Mouse (Mus musculus): ENCODE data around the gene Slc4a1ap. TPM values are rescaled to one million over a fixed set of nuclear protein-coding genes. Genes with fewer than 3 reads are reported as not detected.
A peak's percentile ranks its signal among the peaks of the same experiment; 100 is the strongest.
"Not testable (repeated sequence)": the region's sequence is repeated elsewhere in the genome, so short reads cannot be mapped to it uniquely, and the experiment has no call there.

The Slc4a1ap gene
- total and polyA plus RNA-seq, 2 experiments from 2014 or later = 7.6 to 14.4 TPM

- Histone ChIP-seq H3K4me2 (ENCODE audit: low read depth, low read length) (peak overlapping the region; percentile 100), H3K4me3 (ENCODE audit: low read depth, low read length) (peak overlapping the region; percentile 92), H3K9ac (replicated peaks; ENCODE audit: low read depth, low read length) (peak overlapping the region; percentile 78), H3K27me3 (ENCODE audit: control insufficient read depth, insufficient read depth, low read length) (no peaks in the 10 kb centered on the region), H3K4me1 (ENCODE audit: control insufficient read depth, insufficient read depth) (peaks cover 21% of the 10 kb centered on the region), H3K36me3 (replicated peaks; ENCODE audit: control insufficient read depth, insufficient read depth, low read length) (peaks cover 30% of the 10 kb centered on the region), H3K9me3 (replicated peaks; ENCODE audit: control insufficient read depth, low read length) (no peaks in the 10 kb centered on the region), H3K27ac (ENCODE audit: low read depth) (peak overlapping the region; percentile 77)
- DNase-seq (ENCODE audit: low spot score) (no peak), ATAC-seq (ENCODE audit: insufficient read depth, low read depth) (peak; percentile 24; the same call in 1 of the 2 replicates)
- WGBS = 3% methylated on average over 40 of the region's 40 CpGs
- no peak for TF ChIP-seq EP300 (IDR thresholded peaks at IDR 0.05; ENCODE audit: low read depth)
- TF ChIP-seq CTCF (IDR thresholded peaks at IDR 0.05; ENCODE audit: low read depth) = no peak
These were observed 404 bp downstream of the Slc4a1ap start for GRCm38 (mm10) chr5:31527117-31527680.

- H3K9ac ChIP-seq (replicated peaks; ENCODE audit: low read depth, low read length) = peak within 1 kb of the TSS; percentile 78
These were observed 912 bp downstream of the Slc4a1ap start, which contains the start of gene Supt7l for GRCm38 (mm10) chr5:31527707-31528106. TSS of gene Supt7l (minus strand) at chr5:31527807.

GRCm38 (mm10) chr5:31528560-31528959 lies 1.8 kb downstream of the Slc4a1ap start:
- TF ChIP-seq EP300 (IDR thresholded peaks at IDR 0.05; ENCODE audit: low read depth) = no peak
- no peak for TF ChIP-seq CTCF (IDR thresholded peaks at IDR 0.05; ENCODE audit: low read depth)
- H3K36me3 ChIP-seq (replicated peaks; ENCODE audit: control insufficient read depth, insufficient read depth, low read length) = peaks cover 38% of the 10 kb centered on the region
- ATAC-seq (ENCODE audit: insufficient read depth, low read depth) (no peak), DNase-seq (ENCODE audit: low spot score) (no peak)
- peaks cover 21% of the 10 kb centered on the region for H3K4me1 ChIP-seq (ENCODE audit: control insufficient read depth, insufficient read depth)
- no peak overlapping the region for H3K9ac ChIP-seq (replicated peaks; ENCODE audit: low read depth, low read length)
- H3K4me3 ChIP-seq (ENCODE audit: low read depth, low read length) = no peak overlapping the region
- H3K4me2 ChIP-seq (ENCODE audit: low read depth, low read length) = no peak overlapping the region
- no peak overlapping the region for H3K27ac ChIP-seq (ENCODE audit: low read depth)
- H3K27me3 ChIP-seq (ENCODE audit: control insufficient read depth, insufficient read depth, low read length) = no peaks in the 10 kb centered on the region
- 48% methylated on average over 2 of the region's 2 CpGs for WGBS
- H3K9me3 ChIP-seq (replicated peaks; ENCODE audit: control insufficient read depth, low read length) = no peaks in the 10 kb centered on the region

More at GRCm38 (mm10) chr5:31527707-31528106, 912 bp downstream of the Slc4a1ap start, which contains the start of gene Supt7l:
- Histone ChIP-seq H3K4me2 (ENCODE audit: low read depth, low read length) (peak within 1 kb of the TSS; percentile 100), H3K36me3 (replicated peaks; ENCODE audit: control insufficient read depth, insufficient read depth, low read length) (peaks cover 30% of the 10 kb centered on the region), H3K4me3 (ENCODE audit: low read depth, low read length) (peak within 1 kb of the TSS; percentile 92), H3K27ac (ENCODE audit: low read depth) (peak within 1 kb of the TSS; percentile 77), H3K4me1 (ENCODE audit: control insufficient read depth, insufficient read depth) (peaks cover 21% of the 10 kb centered on the region)
- DNase-seq (ENCODE audit: low spot score); ATAC-seq (ENCODE audit: insufficient read depth, low read depth); H3K9me3 ChIP-seq (replicated peaks; ENCODE audit: control insufficient read depth, low read length); H3K27me3 ChIP-seq (ENCODE audit: control insufficient read depth, insufficient read depth, low read length): not testable (repeated sequence)
- WGBS = 77% methylated on average over 11 of the region's 11 CpGs

GRCm38 (mm10) chr5:31535228-31535627 lies 8.4 kb downstream of the Slc4a1ap start:
- no peak for TF ChIP-seq EP300 (IDR thresholded peaks at IDR 0.05; ENCODE audit: low read depth)
- TF ChIP-seq CTCF (IDR thresholded peaks at IDR 0.05; ENCODE audit: low read depth) = no peak
- Histone ChIP-seq H3K36me3 (replicated peaks; ENCODE audit: control insufficient read depth, insufficient read depth, low read length) (peaks cover 85% of the 10 kb centered on the region), H3K27ac (ENCODE audit: low read depth) (no peak overlapping the region), H3K4me3 (ENCODE audit: low read depth, low read length) (no peak overlapping the region), H3K27me3 (ENCODE audit: control insufficient read depth, insufficient read depth, low read length) (no peaks in the 10 kb centered on the region), H3K4me1 (ENCODE audit: control insufficient read depth, insufficient read depth) (no peaks in the 10 kb centered on the region), H3K9me3 (replicated peaks; ENCODE audit: control insufficient read depth, low read length) (no peaks in the 10 kb centered on the region), H3K9ac (replicated peaks; ENCODE audit: low read depth, low read length) (no peak overlapping the region), H3K4me2 (ENCODE audit: low read depth, low read length) (no peak overlapping the region)
- WGBS = 93% methylated on average over 2 of the region's 2 CpGs
- no peak for DNase-seq (ENCODE audit: low spot score)
- no peak for ATAC-seq (ENCODE audit: insufficient read depth, low read depth)

- no peak for TF ChIP-seq CTCF (IDR thresholded peaks at IDR 0.05; ENCODE audit: low read depth)
- TF ChIP-seq EP300 (IDR thresholded peaks at IDR 0.05; ENCODE audit: low read depth) = no peak
- Histone ChIP-seq H3K9me3 (replicated peaks; ENCODE audit: control insufficient read depth, low read length) (no peaks in the 10 kb centered on the region), H3K4me2 (ENCODE audit: low read depth, low read length) (no peak overlapping the region), H3K27ac (ENCODE audit: low read depth) (no peak overlapping the region), H3K36me3 (replicated peaks; ENCODE audit: control insufficient read depth, insufficient read depth, low read length) (peaks cover 34% of the 10 kb centered on the region), H3K9ac (replicated peaks; ENCODE audit: low read depth, low read length) (no peak overlapping the region), H3K4me3 (ENCODE audit: low read depth, low read length) (no peak overlapping the region), H3K4me1 (ENCODE audit: control insufficient read depth, insufficient read depth) (peaks cover 6% of the 10 kb centered on the region; the same call in 1 of the 2 replicates), H3K27me3 (ENCODE audit: control insufficient read depth, insufficient read depth, low read length) (no peaks in the 10 kb centered on the region)
- no peak for DNase-seq (ENCODE audit: low spot score)
- WGBS = 46% methylated on average over 1 of the region's 1 CpGs
- ATAC-seq (ENCODE audit: insufficient read depth, low read depth) = no peak
These were observed 32.6 kb downstream of the Slc4a1ap start for GRCm38 (mm10) chr5:31559401-31559800.

GRCm38 (mm10) chr5:31560352-31560751 lies 33.6 kb downstream of the Slc4a1ap start:
- peaks cover 26% of the 10 kb centered on the region for H3K36me3 ChIP-seq (replicated peaks; ENCODE audit: control insufficient read depth, insufficient read depth, low read length)
- 91% methylated on average over 2 of the region's 2 CpGs for WGBS

More at GRCm38 (mm10) chr5:31560352-31560751, 33.6 kb downstream of the Slc4a1ap start:
- H3K4me2 ChIP-seq (ENCODE audit: low read depth, low read length) = no peak overlapping the region
- peaks cover 16% of the 10 kb centered on the region; the same call in 1 of the 2 replicates for H3K4me1 ChIP-seq (ENCODE audit: control insufficient read depth, insufficient read depth)
- no peak overlapping the region for H3K27ac ChIP-seq (ENCODE audit: low read depth)
- no peak overlapping the region for H3K4me3 ChIP-seq (ENCODE audit: low read depth, low read length)
- no peak for TF ChIP-seq EP300 (IDR thresholded peaks at IDR 0.05; ENCODE audit: low read depth)
- TF ChIP-seq CTCF (IDR thresholded peaks at IDR 0.05; ENCODE audit: low read depth) = no peak
- DNase-seq (ENCODE audit: low spot score) (no peak), ATAC-seq (ENCODE audit: insufficient read depth, low read depth) (no peak)
- no peaks in the 10 kb centered on the region for H3K9me3 ChIP-seq (replicated peaks; ENCODE audit: control insufficient read depth, low read length)
- H3K27me3 ChIP-seq (ENCODE audit: control insufficient read depth, insufficient read depth, low read length) = no peaks in the 10 kb centered on the region
- no peak overlapping the region for H3K9ac ChIP-seq (replicated peaks; ENCODE audit: low read depth, low read length)
